Mouse (Mus musculus) thymus, adult 2 months (tissue): Measurements from ENCODE around the gene Fam172a.

Experiments
- CTCF ChIP-seq: fragments of 200-500 bp; IDR thresholded peaks from 2 replicates; pipeline ENCODE4 v1.5.1; 2012; ENCODE audit warnings: mild to moderate bottlenecking, control low read depth, low read length, moderate library complexity, borderline replicate concordance; ENCODE audit not compliant: control insufficient read depth, poor library complexity, insufficient read depth; ENCODE audit errors: extremely low read depth
- POLR2A ChIP-seq: fragments of 200-500 bp; IDR thresholded peaks from 2 replicates; pipeline ENCODE4 v1.6.1; 2012; ENCODE audit warnings: mild to moderate bottlenecking, low read length, control low read depth, moderate library complexity; ENCODE audit not compliant: control insufficient read depth, poor library complexity, insufficient read depth; ENCODE audit errors: extremely low read depth

DNA sequence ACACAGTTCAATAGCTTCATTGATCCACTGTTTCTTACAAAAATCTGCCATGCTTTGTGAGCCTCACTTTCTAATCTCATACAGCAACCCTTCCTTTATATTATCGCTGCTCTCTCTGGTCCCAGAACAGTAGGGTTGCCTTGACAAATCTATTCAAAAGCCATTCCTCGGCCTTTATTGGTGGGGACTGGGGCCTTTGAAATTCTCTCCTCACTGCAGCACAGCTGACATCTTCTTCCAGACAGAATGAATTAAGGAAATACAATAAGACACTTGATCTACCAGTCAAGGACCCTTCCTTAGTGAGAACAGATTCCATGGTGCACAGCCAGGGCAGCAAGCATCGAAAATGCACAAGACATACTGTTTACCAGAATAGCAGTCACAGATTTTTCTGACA lies 303.5 kb downstream of the Fam172a start:
- TF ChIP-seq POLR2A: no peak
- TF ChIP-seq CTCF: no peak
